Mouse (Mus musculus): ENCODE results near the gene Ankrd33b. TPM values are rescaled to one million over a fixed set of nuclear protein-coding genes. Genes with fewer than 3 reads are reported as not detected.

Gene Ankrd33b
- total RNA-seq, 2 experiments from 2014 or later, result 70.4 to 76.4 TPM

- intact Hi-C loops (cut with DNase I), result no loop called here
- no peak for DNase-seq (ENCODE audit: low spot score in 2 of 2)
These were observed 85.7 kb downstream of the Ankrd33b start for GRCm38 (mm10) chr15:31281830-31282229.

- no peak for DNase-seq (ENCODE audit: low spot score in 2 of 2)
- intact Hi-C loops (cut with DNase I), result no loop called here
These were observed 86.8 kb downstream of the Ankrd33b start for GRCm38 (mm10) chr15:31280683-31281082.

DNA sequence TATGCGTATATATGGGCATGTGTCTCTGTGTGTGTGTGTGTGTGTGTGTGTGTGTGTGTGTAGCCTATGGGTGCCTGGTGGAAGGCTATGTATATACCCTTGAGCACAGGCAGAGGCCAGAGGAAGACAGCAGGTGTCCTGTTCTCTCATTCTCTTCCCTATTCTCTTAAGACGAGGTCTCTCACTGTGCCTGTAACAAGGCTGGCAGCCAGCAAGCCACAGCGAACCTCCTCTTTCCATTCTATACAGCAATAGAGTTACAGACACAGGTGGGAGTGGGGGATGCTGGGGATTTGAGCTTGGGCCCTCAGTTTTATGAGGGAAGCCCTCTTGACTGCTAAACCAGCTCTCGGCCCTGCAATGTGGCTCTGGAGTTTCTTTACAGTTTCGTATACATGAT, 87.5 kb downstream of the Ankrd33b start:
- intact Hi-C loops (cut with DNase I), result no loop called here
- DNase-seq (ENCODE audit: low spot score in 2 of 2), result no peak

- no peak for DNase-seq (ENCODE audit: low spot score in 2 of 2)
- intact Hi-C loops (cut with DNase I), result no loop called here
These were observed 87.9 kb downstream of the Ankrd33b start for GRCm38 (mm10) chr15:31279577-31280004.

DNA sequence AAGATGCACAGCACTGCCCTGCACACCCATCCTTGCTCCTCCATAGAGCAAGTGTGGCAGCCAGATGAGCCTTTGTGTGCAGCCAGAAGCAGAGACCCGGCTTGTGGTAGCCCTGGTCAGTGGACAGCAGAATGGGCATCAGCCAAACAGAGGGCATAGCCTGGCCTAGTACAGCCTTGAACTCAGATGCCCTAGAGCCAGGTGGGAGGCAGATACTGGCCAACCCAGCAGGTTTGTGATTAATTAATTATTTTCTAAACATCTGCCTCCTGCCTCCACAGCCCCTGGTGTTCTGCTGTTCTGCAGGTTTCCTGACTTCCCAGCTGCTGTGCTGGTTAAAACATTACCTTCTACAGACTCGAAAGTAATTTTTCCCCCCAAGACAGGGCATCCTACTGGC, 88.4 kb downstream of the Ankrd33b start:
- no peak for DNase-seq (ENCODE audit: low spot score in 2 of 2)
- intact Hi-C loops (cut with DNase I), result no loop called here

- intact Hi-C loops (cut with DNase I), result no loop called here
- DNase-seq (ENCODE audit: low spot score in 2 of 2), result no peak
These were observed 89.4 kb downstream of the Ankrd33b start for GRCm38 (mm10) chr15:31278090-31278489.

- intact Hi-C loops (cut with DNase I), result no loop called here
- DNase-seq (ENCODE audit: low spot score in 2 of 2), result no peak
These were observed 94.0 kb downstream of the Ankrd33b start for GRCm38 (mm10) chr15:31273509-31273908.

DNA sequence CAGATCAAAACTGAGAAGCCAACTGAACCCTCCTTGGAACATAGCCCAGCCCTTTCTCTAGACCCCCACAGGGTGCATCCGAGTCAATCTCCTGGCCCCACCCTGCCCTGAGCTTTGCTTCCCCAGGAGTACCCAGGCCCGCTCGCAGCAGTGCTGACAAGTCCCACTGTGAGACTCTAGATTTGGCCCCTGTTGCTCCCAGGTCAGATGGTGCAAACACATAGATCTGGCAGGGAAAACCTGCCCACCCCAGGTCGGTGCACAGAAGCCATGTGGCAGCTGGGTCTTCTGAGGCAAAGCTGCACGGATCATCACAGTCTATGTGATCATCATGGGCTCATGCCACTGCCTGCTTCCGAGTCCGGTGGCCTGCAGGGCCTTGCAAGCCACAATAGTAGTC, 94.8 kb downstream of the Ankrd33b start:
- intact Hi-C loops (cut with DNase I), result no loop called here
- no peak for DNase-seq (ENCODE audit: low spot score in 2 of 2)

DNA sequence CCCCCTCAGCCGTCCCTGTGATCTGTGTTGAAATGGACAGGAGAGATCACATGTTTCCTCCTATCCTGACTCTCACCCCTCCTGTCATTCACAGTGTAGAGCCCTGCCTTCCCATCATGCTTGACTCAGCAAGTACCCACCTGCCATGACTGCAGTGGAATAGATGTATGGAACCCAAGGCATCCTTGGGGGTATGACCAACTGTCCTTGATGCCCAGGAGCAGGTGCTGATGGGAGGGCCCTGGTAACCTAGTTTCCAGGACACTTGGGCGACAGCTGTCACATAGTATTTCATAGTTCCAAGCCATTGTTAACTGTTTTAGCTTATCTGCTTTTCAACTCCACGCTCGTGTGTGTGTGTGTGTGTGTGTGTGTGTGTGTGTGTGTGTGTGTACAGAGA, 98.0 kb downstream of the Ankrd33b start:
- no peak for DNase-seq (ENCODE audit: low spot score in 2 of 2)
- intact Hi-C loops (cut with DNase I), result loop anchor here (10.0 kb wide), 2 partner anchors 345 to 1095 kb away; partner anchors contain the start of gene Ctnnd2

GRCm38 (mm10) chr15:31268148-31268547, 99.4 kb downstream of the Ankrd33b start:
- no peak for DNase-seq (ENCODE audit: low spot score in 2 of 2)
- intact Hi-C loops (cut with DNase I), result loop anchor here (10.0 kb wide), 2 partner anchors 343 to 1093 kb away; partner anchors contain the start of gene Ctnnd2

DNA sequence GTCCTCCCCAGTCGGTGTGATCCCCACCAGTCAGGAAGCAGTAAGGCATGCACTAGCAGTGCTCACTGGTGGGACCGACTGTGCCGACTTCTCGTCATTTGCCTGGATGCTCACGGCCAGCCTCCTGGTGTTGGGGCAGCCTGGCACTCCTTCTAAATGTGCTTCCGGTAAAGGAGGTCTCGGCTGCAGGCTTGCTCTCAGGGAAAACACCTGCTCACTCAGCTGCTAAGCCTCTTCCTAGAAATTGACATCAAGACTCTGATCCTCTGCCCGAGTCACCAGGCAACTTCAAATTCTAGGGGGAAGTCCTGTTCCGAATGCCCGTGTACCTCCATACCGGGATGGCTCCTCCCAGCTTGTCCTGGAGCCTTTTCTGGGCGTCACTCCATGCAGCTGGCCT, 101.7 kb downstream of the Ankrd33b start:
- intact Hi-C loops (cut with DNase I), result loop anchor here (10.0 kb wide), 2 partner anchors 341 to 1091 kb away; partner anchors contain the start of gene Ctnnd2
- no peak for DNase-seq (ENCODE audit: low spot score in 2 of 2)

DNA sequence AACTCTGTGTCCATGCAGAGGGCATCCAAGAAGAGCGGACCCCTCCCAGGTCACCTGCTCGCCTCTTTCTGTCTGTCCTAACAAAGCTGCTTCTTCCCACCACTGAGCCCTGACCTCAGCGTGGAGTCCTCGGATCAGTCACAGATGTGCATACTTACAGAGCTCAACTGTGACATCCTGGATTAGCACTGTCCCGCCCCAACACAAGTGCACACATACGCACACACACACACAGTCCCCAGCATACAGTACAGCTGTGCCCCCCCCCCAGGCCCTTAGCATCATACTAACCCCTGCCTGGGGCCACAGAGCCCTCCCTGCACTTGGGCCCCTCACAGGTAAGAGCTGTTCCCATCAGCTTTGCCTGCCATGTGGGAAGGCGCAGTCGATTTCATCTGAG, 102.1 kb downstream of the Ankrd33b start:
- no peak for DNase-seq (ENCODE audit: low spot score in 2 of 2)
- intact Hi-C loops (cut with DNase I), result loop anchor here (10.0 kb wide), 2 partner anchors 341 to 1091 kb away; partner anchors contain the start of gene Ctnnd2

- intact Hi-C loops (cut with DNase I), result loop anchor here (10.0 kb wide), 2 partner anchors 340 to 1090 kb away; partner anchors contain the start of gene Ctnnd2
- peak; percentile 82 to 86 for DNase-seq (ENCODE audit: low spot score in 2 of 2)
These were observed 102.7 kb downstream of the Ankrd33b start for GRCm38 (mm10) chr15:31264827-31265226.

- intact Hi-C loops (cut with DNase I), result loop anchor here (10.0 kb wide), 2 partner anchors 338 to 1088 kb away; partner anchors contain the start of gene Ctnnd2
- no peak for DNase-seq (ENCODE audit: low spot score in 2 of 2)
These were observed 105.2 kb downstream of the Ankrd33b start for GRCm38 (mm10) chr15:31262361-31262760.

GRCm38 (mm10) chr15:31261094-31261493, 106.4 kb downstream of the Ankrd33b start:
- DNase-seq (ENCODE audit: low spot score in 2 of 2), result no peak
- intact Hi-C loops (cut with DNase I), result loop anchor here (10.0 kb wide), 2 partner anchors 336 to 1086 kb away; partner anchors contain the start of gene Ctnnd2

DNA sequence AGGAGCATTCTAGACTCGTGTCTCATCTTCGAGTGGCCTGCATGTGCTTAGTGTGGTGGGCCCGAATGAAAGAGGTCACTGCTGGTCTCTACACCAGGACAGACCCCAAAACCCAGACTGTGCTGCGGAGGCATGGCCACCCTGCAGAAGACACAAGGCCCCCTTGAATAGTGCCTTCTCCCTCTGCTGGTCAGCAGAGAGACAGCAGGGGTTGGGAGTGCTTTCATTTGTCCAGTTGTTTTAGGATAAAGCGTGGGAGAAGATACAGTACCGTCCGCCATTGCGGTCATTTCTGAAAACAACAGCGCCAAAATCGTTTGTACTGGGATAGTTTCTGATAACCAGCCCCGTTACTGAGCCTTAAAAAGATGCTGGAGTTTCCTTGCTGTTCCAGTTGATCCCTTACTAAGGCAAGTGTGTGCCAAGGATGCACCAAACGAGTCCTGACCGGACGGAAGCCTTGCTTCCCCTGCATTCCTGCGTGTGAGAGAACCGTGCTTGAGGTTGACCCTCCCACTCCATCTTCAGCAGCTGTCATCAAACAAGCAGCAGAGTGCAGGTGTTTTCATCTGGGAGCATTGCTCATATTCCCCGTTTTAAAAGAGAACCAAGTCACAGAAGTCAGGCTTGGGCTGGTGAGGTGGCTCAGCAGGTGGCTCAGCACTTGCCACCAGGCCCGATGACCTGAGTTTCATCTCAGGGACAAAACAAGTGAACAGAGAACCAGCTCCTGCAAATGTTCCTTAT, 108.7 kb downstream of the Ankrd33b start:
- no peak for DNase-seq (ENCODE audit: low spot score in 2 of 2)
- intact Hi-C loops (cut with DNase I), result no loop called here

- intact Hi-C loops (cut with DNase I), result no loop called here
- DNase-seq (ENCODE audit: low spot score in 2 of 2), result no peak
These were observed 109.4 kb downstream of the Ankrd33b start for GRCm38 (mm10) chr15:31258029-31258692.

DNA sequence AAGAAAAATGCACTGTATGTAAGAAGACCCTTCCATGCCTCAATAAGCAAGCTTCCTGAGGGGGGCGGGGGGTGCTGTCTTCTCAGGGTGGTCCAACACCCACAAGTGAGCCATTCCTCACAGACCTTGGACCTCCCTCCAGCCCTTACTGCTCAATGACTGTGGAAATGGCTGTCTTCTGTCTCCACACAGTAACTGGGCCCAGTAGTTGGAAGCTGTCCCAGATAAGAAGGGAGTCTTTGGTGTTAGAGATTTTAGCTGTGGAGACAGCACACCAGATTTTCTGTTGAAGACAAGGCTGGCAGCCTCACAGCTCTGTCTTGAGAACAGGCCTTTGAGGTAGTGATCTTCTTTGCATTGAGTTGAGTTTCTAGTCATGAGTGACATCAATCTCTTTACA, 110.2 kb downstream of the Ankrd33b start:
- intact Hi-C loops (cut with DNase I), result no loop called here
- DNase-seq (ENCODE audit: low spot score in 2 of 2), result no peak

GRCm38 (mm10) chr15:31255762-31256161, 111.8 kb downstream of the Ankrd33b start:
- intact Hi-C loops (cut with DNase I), result no loop called here
- DNase-seq (ENCODE audit: low spot score in 2 of 2), result no peak

- intact Hi-C loops (cut with DNase I), result no loop called here
- DNase-seq (ENCODE audit: low spot score in 2 of 2), result no peak
These were observed 112.5 kb downstream of the Ankrd33b start for GRCm38 (mm10) chr15:31254939-31255535.

Measured in left cerebral cortex, postnatal 36 days (tissue).